Mouse (Mus musculus): ENCODE data around the gene Snx9. TPM values are rescaled to one million over a fixed set of nuclear protein-coding genes. Genes with fewer than 3 reads are reported as not detected.
A peak's percentile ranks its signal among the peaks of the same experiment; 100 is the strongest.

Gene Snx9
- polyA plus RNA-seq, 1 experiment from 2014 or later = 6.1 TPM

DNA sequence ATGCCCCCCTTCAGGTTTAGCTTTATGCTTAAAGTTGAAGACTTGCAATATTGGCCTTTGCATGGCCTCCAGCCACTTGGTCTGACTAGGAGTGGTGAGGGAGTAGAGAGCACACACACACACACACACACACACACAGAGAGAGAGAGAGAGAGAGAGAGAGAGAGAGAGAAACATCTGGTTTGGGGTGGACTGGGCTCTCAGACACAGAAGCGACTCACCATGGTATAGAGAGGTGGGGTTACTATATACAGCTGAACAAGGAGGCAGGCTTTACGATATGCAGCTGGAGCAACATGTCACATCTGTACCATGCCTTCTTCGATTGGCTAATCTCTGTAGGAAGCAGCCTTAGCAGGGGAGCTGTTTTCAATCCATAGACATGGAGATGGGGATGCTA is 94.6 kb downstream of the Snx9 start:
- H3K27ac ChIP-seq (ENCODE audit: low read depth, low read length) = no peak overlapping the region
- WGBS = 32% methylated on average over 3 of the region's 3 CpGs
- peaks cover 9% of the 10 kb centered on the region; the same call in 1 of the 2 replicates for H3K4me1 ChIP-seq (ENCODE audit: control insufficient read depth, insufficient read depth, low read depth, low read length)
- H3K9ac ChIP-seq (ENCODE audit: low read depth, low read length) = no peak overlapping the region
- H3K36me3 ChIP-seq (ENCODE audit: control insufficient read depth, insufficient read depth, low read length) = no peaks in the 10 kb centered on the region
- peaks cover 5% of the 10 kb centered on the region for H3K27me3 ChIP-seq (replicated peaks; ENCODE audit: control insufficient read depth, insufficient read depth, low read length)
- no peak overlapping the region for H3K4me2 ChIP-seq (ENCODE audit: low read length)
- no peaks in the 10 kb centered on the region for H3K9me3 ChIP-seq (ENCODE audit: control insufficient read depth, low read length)
- no peak overlapping the region for H3K4me3 ChIP-seq (ENCODE audit: low read length)
- ATAC-seq = no peak

DNA sequence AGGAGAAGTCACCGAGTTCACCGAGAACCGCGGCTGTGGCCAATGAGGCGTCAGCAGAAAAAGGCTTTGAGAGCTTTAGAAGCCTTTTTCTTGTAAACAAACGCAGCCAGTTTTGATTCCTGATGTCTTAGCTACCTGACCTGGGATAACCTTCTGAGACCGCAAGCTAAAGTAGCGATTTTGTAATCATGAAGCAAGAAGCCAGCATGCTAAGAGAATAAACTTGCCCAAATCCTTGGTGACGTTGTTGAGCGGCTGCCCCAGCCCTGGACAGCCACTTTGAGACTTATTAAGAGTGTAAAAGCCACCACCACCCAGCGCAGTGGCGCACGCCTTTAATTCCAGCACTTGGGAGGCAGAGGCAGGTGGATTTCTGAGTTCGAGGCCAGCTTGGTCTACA is 95.1 kb downstream of the Snx9 start:
- H3K4me3 ChIP-seq (ENCODE audit: low read length) = no peak overlapping the region
- H3K4me1 ChIP-seq (ENCODE audit: control insufficient read depth, insufficient read depth, low read depth, low read length) = peaks cover 11% of the 10 kb centered on the region
- no peaks in the 10 kb centered on the region for H3K9me3 ChIP-seq (ENCODE audit: control insufficient read depth, low read length)
- H3K4me2 ChIP-seq (ENCODE audit: low read length) = no peak overlapping the region
- no peak for ATAC-seq
- no peak overlapping the region for H3K9ac ChIP-seq (ENCODE audit: low read depth, low read length)
- H3K27ac ChIP-seq (ENCODE audit: low read depth, low read length) = no peak overlapping the region
- 50% methylated on average over 14 of the region's 14 CpGs for WGBS
- H3K36me3 ChIP-seq (ENCODE audit: control insufficient read depth, insufficient read depth, low read length) = no peaks in the 10 kb centered on the region
- peaks cover 5% of the 10 kb centered on the region for H3K27me3 ChIP-seq (replicated peaks; ENCODE audit: control insufficient read depth, insufficient read depth, low read length)

- ATAC-seq = no peak
- H3K4me1 ChIP-seq (ENCODE audit: control insufficient read depth, insufficient read depth, low read depth, low read length) = peaks cover 15% of the 10 kb centered on the region
- 66% methylated on average over 2 of the region's 2 CpGs for WGBS
- no peak overlapping the region for H3K4me3 ChIP-seq (ENCODE audit: low read length)
- no peak overlapping the region for H3K27ac ChIP-seq (ENCODE audit: low read depth, low read length)
- H3K9me3 ChIP-seq (ENCODE audit: control insufficient read depth, low read length) = no peaks in the 10 kb centered on the region
- no peaks in the 10 kb centered on the region for H3K36me3 ChIP-seq (ENCODE audit: control insufficient read depth, insufficient read depth, low read length)
- no peak overlapping the region for H3K4me2 ChIP-seq (ENCODE audit: low read length)
- no peak overlapping the region for H3K9ac ChIP-seq (ENCODE audit: low read depth, low read length)
- peaks cover 10% of the 10 kb centered on the region for H3K27me3 ChIP-seq (replicated peaks; ENCODE audit: control insufficient read depth, insufficient read depth, low read length)
These were observed 96.3 kb downstream of the Snx9 start for GRCm38 (mm10) chr17:5937441-5937840.

DNA sequence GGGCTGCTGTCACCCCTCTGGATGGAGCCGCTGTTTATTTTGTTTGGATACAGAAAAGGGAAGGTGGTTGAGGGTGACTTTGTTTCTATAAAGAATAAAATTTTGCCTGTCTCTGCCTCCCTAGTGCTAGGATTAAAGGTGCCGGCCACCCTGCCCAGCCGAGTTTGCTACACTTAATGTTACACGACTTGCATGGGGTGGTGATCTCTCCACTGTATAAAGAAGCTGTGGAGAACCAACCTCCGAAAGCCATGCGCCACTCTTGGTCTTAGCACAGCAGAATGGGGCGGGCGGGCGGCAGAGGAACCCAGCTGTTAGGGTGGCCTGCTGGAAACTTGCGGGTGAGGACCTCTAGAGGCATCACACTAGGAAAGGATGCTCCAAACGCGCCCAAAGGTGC is 98.7 kb downstream of the Snx9 start:
- Histone ChIP-seq H3K9me3 (ENCODE audit: control insufficient read depth, low read length) (no peaks in the 10 kb centered on the region), H3K27me3 (replicated peaks; ENCODE audit: control insufficient read depth, insufficient read depth, low read length) (peaks cover 11% of the 10 kb centered on the region), H3K4me3 (ENCODE audit: low read length) (no peak overlapping the region), H3K4me2 (ENCODE audit: low read length) (no peak overlapping the region), H3K9ac (ENCODE audit: low read depth, low read length) (no peak overlapping the region), H3K36me3 (ENCODE audit: control insufficient read depth, insufficient read depth, low read length) (no peaks in the 10 kb centered on the region), H3K27ac (ENCODE audit: low read depth, low read length) (no peak overlapping the region), H3K4me1 (ENCODE audit: control insufficient read depth, insufficient read depth, low read depth, low read length) (peaks cover 11% of the 10 kb centered on the region)
- WGBS = 63% methylated on average over 12 of the region's 12 CpGs
- ATAC-seq = no peak

DNA sequence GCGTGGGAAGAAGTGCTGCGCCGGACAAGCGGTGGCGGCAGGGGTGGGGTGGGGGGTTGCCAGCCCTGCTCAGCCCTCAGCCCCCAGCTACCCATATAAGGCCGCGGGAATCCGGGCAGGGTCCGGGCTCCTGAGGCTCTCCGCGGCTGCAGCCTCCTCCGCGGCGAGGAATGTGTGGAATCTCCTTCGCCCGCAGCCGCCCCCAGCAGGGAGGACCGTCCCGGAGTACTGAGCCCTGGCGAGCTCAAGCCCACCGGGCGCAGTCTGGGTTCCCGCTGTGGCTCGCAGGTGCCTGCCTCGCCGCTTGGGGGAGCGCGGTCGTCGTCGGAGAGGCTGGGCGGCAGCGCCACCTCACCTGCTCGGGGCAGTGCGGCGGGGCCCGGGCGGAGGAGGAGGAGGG is 99.7 kb downstream of the Snx9 start:
- Histone ChIP-seq H3K9ac (ENCODE audit: low read depth, low read length) (peak overlapping the region; percentile 59), H3K4me2 (ENCODE audit: low read length) (peak overlapping the region; percentile 93), H3K36me3 (ENCODE audit: control insufficient read depth, insufficient read depth, low read length) (no peaks in the 10 kb centered on the region), H3K27me3 (replicated peaks; ENCODE audit: control insufficient read depth, insufficient read depth, low read length) (peaks cover 11% of the 10 kb centered on the region), H3K4me1 (ENCODE audit: control insufficient read depth, insufficient read depth, low read depth, low read length) (peaks cover 7% of the 10 kb centered on the region), H3K27ac (ENCODE audit: low read depth, low read length) (no peak overlapping the region), H3K9me3 (ENCODE audit: control insufficient read depth, low read length) (no peaks in the 10 kb centered on the region), H3K4me3 (ENCODE audit: low read length) (peak overlapping the region; percentile 63)
- under 1% methylated on average over 32 of the region's 38 CpGs for WGBS
- ATAC-seq = peak; percentile 84

- H3K27ac ChIP-seq (ENCODE audit: low read depth, low read length) = no peak within 1 kb of the TSS
- H3K9me3 ChIP-seq (ENCODE audit: control insufficient read depth, low read length) = no peaks in the 10 kb centered on the region
- peaks cover 7% of the 10 kb centered on the region for H3K4me1 ChIP-seq (ENCODE audit: control insufficient read depth, insufficient read depth, low read depth, low read length)
- H3K4me3 ChIP-seq (ENCODE audit: low read length) = peak within 1 kb of the TSS; percentile 63
- ATAC-seq = peak; percentile 79
- no peaks in the 10 kb centered on the region for H3K36me3 ChIP-seq (ENCODE audit: control insufficient read depth, insufficient read depth, low read length)
- peak within 1 kb of the TSS; percentile 93 for H3K4me2 ChIP-seq (ENCODE audit: low read length)
- H3K9ac ChIP-seq (ENCODE audit: low read depth, low read length) = peak within 1 kb of the TSS; percentile 72
- peaks cover 11% of the 10 kb centered on the region for H3K27me3 ChIP-seq (replicated peaks; ENCODE audit: control insufficient read depth, insufficient read depth, low read length)
- WGBS = 2% methylated on average over 37 of the region's 52 CpGs
These were observed 100.3 kb downstream of the Snx9 start, which contains the start of gene Synj2 for GRCm38 (mm10) chr17:5941230-5942043. Gene Synj2, plus strand, starts transcription at chr17:5941280.

DNA sequence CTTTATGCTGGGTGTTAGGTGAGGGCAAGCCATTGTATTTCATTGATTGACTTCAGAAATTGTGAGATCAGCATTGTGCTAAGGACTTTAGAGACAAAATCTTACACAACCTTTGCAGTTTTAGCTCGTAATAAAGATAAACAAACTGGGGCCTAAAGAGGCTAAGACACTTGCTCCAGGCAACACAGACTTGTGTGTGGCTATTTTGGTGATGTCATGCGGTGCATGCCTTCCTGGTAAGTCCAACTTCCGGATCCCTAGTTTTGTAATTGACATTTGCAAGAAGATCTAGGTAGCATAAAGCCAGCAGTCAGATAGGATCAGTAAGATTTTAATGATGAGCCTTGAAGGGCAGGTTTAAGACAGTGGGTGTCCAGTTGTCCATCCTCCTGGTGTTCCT is 101.0 kb downstream of the Snx9 start:
- H3K4me1 ChIP-seq (ENCODE audit: control insufficient read depth, insufficient read depth, low read depth, low read length) = peaks cover 7% of the 10 kb centered on the region
- H3K4me2 ChIP-seq (ENCODE audit: low read length) = peak overlapping the region; percentile 93
- 87% methylated on average over 3 of the region's 3 CpGs for WGBS
- H3K27me3 ChIP-seq (replicated peaks; ENCODE audit: control insufficient read depth, insufficient read depth, low read length) = peaks cover 11% of the 10 kb centered on the region
- no peak overlapping the region for H3K27ac ChIP-seq (ENCODE audit: low read depth, low read length)
- no peak overlapping the region for H3K4me3 ChIP-seq (ENCODE audit: low read length)
- H3K9ac ChIP-seq (ENCODE audit: low read depth, low read length) = no peak overlapping the region
- no peak for ATAC-seq
- no peaks in the 10 kb centered on the region for H3K9me3 ChIP-seq (ENCODE audit: control insufficient read depth, low read length)
- no peaks in the 10 kb centered on the region for H3K36me3 ChIP-seq (ENCODE audit: control insufficient read depth, insufficient read depth, low read length)

- Histone ChIP-seq H3K9ac (ENCODE audit: low read depth, low read length) (no peak overlapping the region), H3K4me1 (ENCODE audit: control insufficient read depth, insufficient read depth, low read depth, low read length) (peaks cover 7% of the 10 kb centered on the region), H3K36me3 (ENCODE audit: control insufficient read depth, insufficient read depth, low read length) (no peaks in the 10 kb centered on the region), H3K9me3 (ENCODE audit: control insufficient read depth, low read length) (no peaks in the 10 kb centered on the region), H3K4me2 (ENCODE audit: low read length) (no peak overlapping the region), H3K27me3 (replicated peaks; ENCODE audit: control insufficient read depth, insufficient read depth, low read length) (peaks cover 11% of the 10 kb centered on the region), H3K4me3 (ENCODE audit: low read length) (no peak overlapping the region), H3K27ac (ENCODE audit: low read depth, low read length) (no peak overlapping the region)
- 88% methylated on average over 1 of the region's 1 CpGs for WGBS
- no peak for ATAC-seq
These were observed 101.9 kb downstream of the Snx9 start for GRCm38 (mm10) chr17:5943053-5943452.

GRCm38 (mm10) chr17:5947039-5947438 is 105.9 kb downstream of the Snx9 start:
- no peak for ATAC-seq
- Histone ChIP-seq H3K27me3 (replicated peaks; ENCODE audit: control insufficient read depth, insufficient read depth, low read length) (peaks cover 2% of the 10 kb centered on the region; the same call in 1 of the 2 replicates), H3K4me3 (ENCODE audit: low read length) (no peak overlapping the region), H3K9ac (ENCODE audit: low read depth, low read length) (no peak overlapping the region), H3K4me1 (ENCODE audit: control insufficient read depth, insufficient read depth, low read depth, low read length) (no peaks in the 10 kb centered on the region), H3K36me3 (ENCODE audit: control insufficient read depth, insufficient read depth, low read length) (no peaks in the 10 kb centered on the region), H3K9me3 (ENCODE audit: control insufficient read depth, low read length) (no peaks in the 10 kb centered on the region), H3K4me2 (ENCODE audit: low read length) (no peak overlapping the region), H3K27ac (ENCODE audit: low read depth, low read length) (no peak overlapping the region)
- WGBS = 75% methylated on average over 3 of the region's 3 CpGs

All from hindbrain, embryonic 16.5 days (tissue).